Mouse (Mus musculus): ENCODE measurements around the gene Mprip.

Mprip gene

DNA sequence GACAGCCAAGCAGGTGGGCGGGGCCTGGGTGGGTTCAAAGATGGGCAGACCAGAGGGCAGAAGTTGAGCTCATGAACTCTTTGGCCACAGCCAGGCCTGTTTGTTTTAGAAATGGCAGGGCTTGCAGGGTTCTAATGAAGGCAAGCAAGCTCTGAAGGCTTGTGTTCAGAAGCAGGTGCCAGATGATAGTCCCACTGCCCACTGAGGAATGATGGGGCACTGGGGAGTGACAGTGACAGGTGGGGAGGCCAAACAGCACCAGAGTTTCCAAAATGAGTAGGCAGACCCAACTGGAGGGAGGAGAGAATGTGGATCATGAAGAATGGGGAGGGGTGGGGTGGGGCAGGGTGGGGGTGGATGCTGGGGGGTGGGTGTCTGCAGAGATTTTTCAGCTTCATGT lies 144.2 kb downstream of the Mprip start:
- DNase-seq (ENCODE audit: low spot score) = no peak

DNA sequence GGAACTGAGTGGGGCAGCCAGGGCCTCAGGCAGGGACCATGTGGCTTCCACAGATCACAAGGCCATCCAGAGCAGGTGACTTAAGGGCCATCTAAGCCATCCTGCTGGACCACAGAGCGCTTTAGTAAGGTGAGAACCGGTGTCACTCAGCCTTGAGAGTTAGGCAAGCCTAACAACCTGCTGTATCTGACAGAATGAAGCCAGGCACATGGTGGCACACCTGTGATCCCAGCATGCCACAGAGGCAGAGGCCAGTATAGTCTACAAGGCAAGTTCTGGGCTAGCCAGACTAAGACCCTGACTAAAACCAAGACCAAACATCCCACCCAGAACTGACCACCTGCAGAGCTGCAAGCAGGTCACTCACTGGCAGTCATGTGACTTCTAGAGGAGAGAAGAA lies 144.6 kb downstream of the Mprip start:
- DNase-seq (ENCODE audit: low spot score) = no peak

DNA sequence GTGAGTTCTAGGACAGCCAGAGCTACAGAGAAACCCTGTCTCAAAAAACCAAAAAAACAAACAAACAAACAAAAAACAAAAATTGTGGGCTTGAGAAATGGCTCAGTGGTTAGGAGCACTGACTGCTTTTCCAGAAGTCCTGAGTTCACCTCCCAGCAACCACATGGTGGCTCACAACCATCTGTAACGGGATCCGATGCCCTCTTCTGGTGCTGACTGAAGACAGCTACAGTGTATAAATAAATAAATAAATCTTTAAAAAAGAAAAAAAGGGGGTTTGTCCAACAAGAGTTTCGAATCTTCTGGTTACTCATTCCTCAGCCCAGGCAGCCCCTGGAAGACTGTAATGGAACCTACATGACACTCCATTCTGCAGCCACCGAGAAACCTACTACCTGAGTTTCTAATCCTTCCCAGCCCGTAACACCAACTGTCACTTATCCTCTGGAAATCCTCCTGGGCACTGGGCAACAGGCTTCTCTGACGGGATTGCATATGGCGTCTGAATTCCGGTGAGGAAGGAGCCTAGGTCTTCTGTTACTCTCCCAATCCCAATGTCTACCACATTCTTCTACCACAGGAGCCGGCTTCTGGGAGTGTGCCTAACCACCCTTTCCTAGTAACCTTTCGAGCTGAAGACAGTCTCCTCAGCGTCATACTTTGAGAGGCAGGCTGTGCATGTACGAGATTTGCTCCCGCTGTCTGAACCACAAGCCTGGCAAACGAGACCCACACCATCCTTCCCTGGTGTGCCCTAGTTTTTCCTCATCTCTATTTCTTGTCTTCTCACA lies 147.3 kb downstream of the Mprip start:
- DNase-seq (ENCODE audit: low spot score) = no peak

DNA sequence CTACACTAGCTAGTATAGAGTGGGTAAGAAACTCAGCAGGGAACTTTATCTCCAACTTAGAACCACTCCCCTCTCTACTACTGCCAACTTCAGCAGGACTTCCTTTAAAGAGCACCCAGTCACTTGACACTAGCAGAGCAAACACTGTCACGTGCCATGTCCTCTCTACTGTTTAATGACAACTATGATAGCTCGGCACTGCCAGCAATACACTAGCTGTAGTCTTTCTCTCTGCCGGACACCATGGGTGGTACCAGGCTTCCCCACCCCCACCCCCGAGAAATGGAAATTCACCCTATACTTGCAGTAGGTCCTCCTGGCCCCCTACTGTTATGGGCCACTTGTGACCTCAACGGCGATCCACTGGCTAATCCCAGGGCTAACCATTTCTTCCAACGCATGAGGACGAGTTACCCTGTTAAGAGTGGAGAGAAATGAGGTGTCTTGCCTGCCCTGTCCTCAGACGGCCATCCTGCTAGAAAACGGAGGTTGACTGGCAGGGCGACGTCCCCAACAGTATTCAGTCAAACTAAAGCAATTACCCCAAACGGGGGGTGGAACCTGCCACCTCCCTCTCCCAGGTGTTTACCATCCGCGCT lies 148.1 kb downstream of the Mprip start:
- DNase-seq (ENCODE audit: low spot score) = peak; percentile 11

DNA sequence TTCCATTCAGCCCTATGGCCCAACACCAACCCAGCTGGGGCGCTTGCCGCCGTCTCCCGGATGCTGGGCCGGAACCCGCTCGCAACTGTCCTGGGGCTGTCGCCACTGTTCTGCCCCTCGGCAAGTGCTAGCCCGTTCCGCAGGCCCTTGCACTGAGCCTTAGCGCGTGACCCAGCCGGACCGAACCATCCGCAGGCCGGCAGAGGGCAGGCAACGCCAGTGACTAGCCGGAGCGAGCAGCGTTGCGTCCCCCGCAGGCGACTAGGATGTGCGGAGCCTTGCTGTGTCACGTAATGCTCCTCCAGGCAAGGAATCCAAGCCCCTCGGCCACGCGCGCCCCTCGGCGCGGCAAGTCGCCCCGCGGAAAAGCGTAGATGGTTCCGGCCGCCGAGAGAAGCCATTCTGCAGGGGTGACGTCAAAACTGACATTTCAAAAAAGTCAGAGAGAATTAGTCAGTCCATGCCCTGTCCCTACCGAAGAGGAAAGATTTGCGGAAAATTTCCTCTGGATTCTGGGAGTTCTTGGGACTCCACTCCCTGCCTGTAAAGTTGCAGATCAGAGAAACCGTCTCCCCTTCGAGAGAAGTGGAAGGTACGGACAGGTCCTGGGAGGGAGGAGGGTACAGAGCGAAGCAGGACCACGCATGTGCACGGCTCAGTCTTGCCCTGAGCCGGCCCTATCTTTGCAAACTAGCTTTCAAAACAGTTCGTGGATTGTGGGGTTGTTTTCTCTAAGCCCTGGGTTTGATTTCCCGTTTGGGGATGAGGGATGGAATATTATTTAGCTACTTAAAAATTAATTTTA lies 148.8 kb downstream of the Mprip start, which contains the start of gene Flcn:
Gene Flcn, minus strand, starts transcription at position 347 of the 805 bp plus-strand sequence.
- DNase-seq (ENCODE audit: low spot score) = peak; percentile 89

DNA sequence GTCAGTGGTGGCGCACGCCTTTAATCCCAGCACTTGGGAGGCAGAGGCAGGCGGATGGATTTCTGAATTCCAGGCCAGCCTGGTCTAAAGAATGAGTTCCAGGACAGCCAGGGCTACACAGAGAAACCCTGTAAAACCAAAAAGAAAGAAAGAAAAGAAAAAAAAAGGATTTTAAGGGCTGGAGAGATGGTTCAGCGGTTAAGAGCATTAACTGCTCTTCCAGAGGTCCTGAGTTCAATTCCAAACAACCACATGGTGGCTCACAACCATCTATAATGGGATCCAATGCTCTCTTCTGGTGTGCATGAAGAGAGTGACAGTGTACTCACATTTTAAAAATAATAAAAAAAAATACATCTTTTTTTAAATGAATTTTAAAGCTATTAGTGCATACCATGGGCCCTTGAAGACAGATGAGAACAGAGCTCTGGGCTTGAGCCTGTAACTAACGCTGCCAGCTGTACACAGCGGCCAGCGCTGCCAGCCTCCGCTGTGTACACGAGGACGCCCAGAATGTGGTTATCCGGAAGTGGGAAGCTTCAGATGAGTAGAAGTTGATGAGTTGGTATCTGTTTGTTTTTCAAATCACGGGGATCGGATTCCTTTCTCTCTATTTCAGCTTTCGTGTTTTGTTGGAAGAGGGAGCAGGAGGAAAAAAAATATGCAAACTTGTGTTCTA lies 149.5 kb downstream of the Mprip start:
- DNase-seq (ENCODE audit: low spot score) = no peak

DNA sequence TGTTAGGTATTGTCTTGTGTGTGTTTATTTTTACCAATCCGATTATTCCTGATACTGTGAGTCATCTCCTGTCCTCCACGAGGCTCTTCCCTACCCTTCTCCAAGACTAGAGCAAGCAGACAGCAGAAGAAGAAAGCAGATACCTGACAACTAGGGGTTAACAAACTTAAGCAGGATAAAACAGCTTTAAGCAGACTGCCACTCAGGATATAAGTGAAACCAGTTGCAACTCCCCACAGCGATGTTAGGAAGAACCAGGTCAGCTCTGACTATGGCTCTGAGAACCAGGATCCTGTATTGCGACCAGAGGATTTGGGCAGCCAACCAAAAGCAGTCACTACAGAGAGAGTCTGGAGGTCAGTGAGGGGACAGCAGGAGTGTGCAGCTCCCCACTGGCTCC lies 150.1 kb downstream of the Mprip start:
- no peak for DNase-seq (ENCODE audit: low spot score)

DNA sequence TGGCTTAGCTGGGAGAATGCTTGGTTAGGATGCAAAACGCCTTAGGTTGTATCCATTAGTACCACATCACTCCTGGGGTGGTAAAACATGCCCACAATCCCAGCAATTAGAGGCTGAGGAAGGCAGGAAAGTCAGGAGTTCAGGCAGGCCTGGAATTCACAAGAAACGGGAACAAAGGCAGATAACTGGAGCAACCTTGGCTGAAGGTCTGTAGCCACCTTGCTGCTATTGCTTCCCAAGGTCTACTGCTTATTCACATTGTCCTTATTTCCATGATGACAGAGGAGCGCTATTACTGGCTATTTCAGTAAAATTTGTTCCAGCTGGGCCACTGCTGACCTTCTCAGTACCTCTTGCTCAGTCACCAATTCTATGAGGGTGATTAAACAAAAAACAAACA lies 152.2 kb downstream of the Mprip start:
- DNase-seq (ENCODE audit: low spot score) = no peak

DNA sequence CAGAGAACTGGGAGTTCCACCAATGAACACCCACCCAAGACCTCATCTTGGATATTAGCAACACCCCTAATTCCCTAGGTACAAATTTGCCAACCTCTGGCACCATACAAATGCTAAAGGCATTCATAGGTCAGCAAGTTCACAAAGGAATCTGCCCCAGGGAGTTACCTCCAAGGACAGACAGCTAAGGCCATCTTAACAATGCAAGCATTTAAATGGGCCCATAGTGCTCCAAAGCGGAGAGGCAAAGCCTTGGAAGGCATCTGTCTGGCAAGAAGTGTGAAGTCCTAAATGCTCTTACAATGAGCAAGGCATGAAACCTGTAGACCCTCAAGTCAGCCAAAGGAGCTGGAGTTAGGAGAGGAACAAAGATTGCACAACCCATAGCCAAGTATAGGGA lies 153.2 kb downstream of the Mprip start:
- no peak for DNase-seq (ENCODE audit: low spot score)

DNA sequence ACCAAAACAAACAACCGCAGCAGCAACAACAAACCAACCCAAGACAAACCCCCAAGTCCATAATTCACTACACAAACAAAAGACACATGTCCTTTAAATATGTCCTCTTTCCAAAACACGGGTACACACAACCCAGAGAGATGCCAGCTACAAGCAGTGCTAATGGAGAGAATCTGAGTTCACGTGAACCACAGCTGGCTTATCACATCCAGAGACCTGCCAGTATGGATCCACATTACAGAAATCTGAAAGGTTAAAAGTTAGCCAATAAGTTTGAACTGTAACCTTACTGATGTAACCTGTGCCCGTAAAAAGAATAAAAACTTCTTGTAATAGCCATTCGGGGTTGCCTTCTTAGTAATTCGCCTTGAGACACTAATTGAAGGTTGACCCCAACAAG lies 153.8 kb downstream of the Mprip start:
- no peak for DNase-seq (ENCODE audit: low spot score)

DNA sequence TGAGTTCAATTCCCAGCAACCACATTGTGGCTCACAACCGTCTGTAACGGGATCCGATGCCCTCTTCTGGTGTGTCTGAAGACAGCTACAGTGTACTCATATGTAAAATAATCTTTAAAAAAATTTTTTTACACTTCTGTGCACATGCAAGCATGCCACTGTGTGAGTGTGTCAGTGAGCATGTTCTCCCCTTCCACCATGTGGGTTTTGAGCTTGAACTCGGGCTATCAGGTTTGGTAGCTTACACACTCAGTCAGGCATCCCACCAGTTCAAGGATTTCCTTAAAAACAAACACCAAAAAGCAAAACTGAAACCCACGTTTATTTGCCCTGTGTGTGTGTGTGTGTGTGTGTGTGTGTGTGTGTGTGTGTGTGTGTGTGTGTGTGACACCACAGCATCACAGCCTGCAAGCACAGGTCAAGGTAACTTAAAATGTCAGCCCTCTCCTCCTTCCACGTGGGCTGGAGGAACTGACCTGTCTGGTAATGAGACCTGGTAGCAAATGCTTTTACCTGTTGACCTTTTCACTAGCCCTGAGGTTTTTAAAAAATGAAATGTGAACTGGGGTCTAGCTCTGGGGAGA lies 154.5 kb downstream of the Mprip start:
- DNase-seq (ENCODE audit: low spot score) = no peak

DNA sequence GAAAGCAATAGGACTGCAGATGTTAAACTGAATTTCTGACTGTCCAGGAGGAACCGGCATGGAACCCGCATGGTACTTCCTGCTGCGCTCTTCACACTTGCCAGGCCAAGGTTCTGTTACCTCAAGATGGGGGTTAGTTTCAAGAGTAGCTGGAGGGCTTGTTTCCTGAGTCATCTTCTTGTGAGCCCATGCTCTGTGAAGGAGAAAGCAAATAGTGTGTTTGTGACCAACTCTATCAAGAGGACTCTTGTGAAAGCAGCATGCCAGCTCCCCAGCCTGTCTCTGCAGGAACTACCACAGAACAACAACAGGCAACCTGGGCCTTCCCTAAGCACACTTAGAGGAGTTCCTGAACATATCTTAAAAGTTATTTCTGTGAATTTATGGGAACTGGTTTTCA lies 156.8 kb downstream of the Mprip start:
- no peak for DNase-seq (ENCODE audit: low spot score)

DNA sequence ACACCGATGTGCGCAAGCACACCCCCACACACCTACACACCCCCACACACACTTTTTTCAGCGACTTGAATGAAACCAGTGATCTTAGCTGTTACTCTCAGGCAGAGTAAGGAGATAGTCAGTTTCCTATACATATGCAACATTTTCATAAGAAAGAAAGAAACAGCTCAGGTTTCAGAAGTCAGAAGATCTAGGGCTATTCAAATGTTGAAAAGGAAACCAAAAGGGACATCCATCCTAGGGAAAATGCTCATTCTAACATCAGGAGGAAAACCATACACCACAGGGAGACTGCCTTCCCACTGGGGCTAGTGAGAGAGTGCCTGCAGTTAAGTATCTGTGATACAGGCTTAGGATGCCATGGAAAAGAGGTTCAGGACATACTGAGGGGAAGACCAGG lies 160.5 kb downstream of the Mprip start:
- no peak for DNase-seq (ENCODE audit: low spot score)
